Mouse (Mus musculus): Measurements from ENCODE around the gene Ahsg. TPM values are rescaled to one million over a fixed set of nuclear protein-coding genes. Genes with fewer than 3 reads are reported as not detected.
A peak's percentile ranks its signal among the peaks of the same experiment; 100 is the strongest.

The Ahsg gene
- polyA plus RNA-seq, 1 experiment from 2014 or later = 1.6 TPM

- Histone ChIP-seq H3K4me2 (replicated peaks; ENCODE audit: low read depth) (no peak overlapping the region), H3K4me1 (replicated peaks; ENCODE audit: control insufficient read depth, insufficient read depth, low read length) (no peaks in the 10 kb centered on the region), H3K9ac (ENCODE audit: low read depth, low read length) (no peak overlapping the region), H3K27ac (ENCODE audit: low read depth, low read length) (no peak overlapping the region), H3K4me3 (ENCODE audit: low read depth, low read length) (no peak overlapping the region), H3K36me3 (ENCODE audit: control insufficient read depth, insufficient read depth) (peaks cover 20% of the 10 kb centered on the region), H3K9me3 (ENCODE audit: control insufficient read depth) (no peaks in the 10 kb centered on the region), H3K27me3 (replicated peaks; ENCODE audit: control insufficient read depth, insufficient read depth, low read length) (no peaks in the 10 kb centered on the region)
- no peak for ATAC-seq
- TF ChIP-seq CTCF (IDR thresholded peaks at IDR 0.05; ENCODE audit: low read depth) = peak; percentile 77
- WGBS = 45% methylated on average over 9 of the region's 9 CpGs
These were observed 14.6 kb upstream of the Ahsg start for GRCm38 (mm10) chr16:22876218-22877043.

DNA sequence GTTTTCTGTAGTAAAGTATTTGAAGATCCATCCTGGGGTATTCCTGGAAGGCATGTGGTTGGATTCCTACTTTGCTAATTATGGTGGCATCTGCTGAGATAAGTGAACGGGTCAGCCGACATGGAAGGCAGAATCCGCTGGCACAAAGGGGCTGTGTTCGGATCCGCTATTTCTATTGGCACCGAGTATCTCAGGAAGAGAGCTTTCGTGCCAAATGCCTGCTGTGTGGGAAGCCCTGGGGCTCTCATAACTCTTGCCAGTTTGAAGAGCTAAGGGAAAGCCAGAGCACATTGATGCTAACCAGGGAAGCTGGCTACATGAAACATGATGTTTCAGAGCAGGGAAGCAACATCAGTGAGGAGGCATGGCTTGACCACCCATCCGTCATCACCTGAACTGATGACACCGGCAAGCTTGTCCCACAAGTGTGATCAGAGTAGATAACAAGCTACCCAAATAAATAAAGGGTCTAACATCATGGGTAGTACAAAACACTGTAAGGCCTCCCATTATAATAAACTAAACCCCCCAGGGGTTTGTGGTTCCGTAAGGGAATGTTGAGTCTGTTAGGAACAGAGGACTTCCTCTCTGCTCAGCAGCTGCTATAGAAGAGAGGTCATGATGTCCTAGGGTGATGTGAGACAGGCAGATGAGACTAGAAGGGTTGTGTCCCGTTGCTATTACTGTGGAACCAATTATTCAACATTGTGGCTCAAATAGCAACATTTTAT is 13.3 kb upstream of the Ahsg start:
- ATAC-seq = no peak
- no peaks in the 10 kb centered on the region for H3K9me3 ChIP-seq (ENCODE audit: control insufficient read depth)
- peaks cover 6% of the 10 kb centered on the region; the same call in 1 of the 2 replicates for H3K36me3 ChIP-seq (ENCODE audit: control insufficient read depth, insufficient read depth)
- no peak for TF ChIP-seq CTCF (IDR thresholded peaks at IDR 0.05; ENCODE audit: low read depth)
- H3K4me1 ChIP-seq (replicated peaks; ENCODE audit: control insufficient read depth, insufficient read depth, low read length) = no peaks in the 10 kb centered on the region
- H3K4me2 ChIP-seq (replicated peaks; ENCODE audit: low read depth) = no peak overlapping the region
- no peak overlapping the region for H3K27ac ChIP-seq (ENCODE audit: low read depth, low read length)
- 79% methylated on average over 11 of the region's 11 CpGs for WGBS
- H3K27me3 ChIP-seq (replicated peaks; ENCODE audit: control insufficient read depth, insufficient read depth, low read length) = no peaks in the 10 kb centered on the region
- no peak overlapping the region for H3K4me3 ChIP-seq (ENCODE audit: low read depth, low read length)
- no peak overlapping the region for H3K9ac ChIP-seq (ENCODE audit: low read depth, low read length)

GRCm38 (mm10) chr16:22878716-22879115 is 12.4 kb upstream of the Ahsg start:
- 79% methylated on average over 7 of the region's 7 CpGs for WGBS
- Histone ChIP-seq H3K4me1 (replicated peaks; ENCODE audit: control insufficient read depth, insufficient read depth, low read length) (no peaks in the 10 kb centered on the region), H3K9me3 (ENCODE audit: control insufficient read depth) (no peaks in the 10 kb centered on the region), H3K4me3 (ENCODE audit: low read depth, low read length) (no peak overlapping the region), H3K4me2 (replicated peaks; ENCODE audit: low read depth) (no peak overlapping the region), H3K36me3 (ENCODE audit: control insufficient read depth, insufficient read depth) (no peaks in the 10 kb centered on the region), H3K9ac (ENCODE audit: low read depth, low read length) (no peak overlapping the region), H3K27ac (ENCODE audit: low read depth, low read length) (no peak overlapping the region), H3K27me3 (replicated peaks; ENCODE audit: control insufficient read depth, insufficient read depth, low read length) (no peaks in the 10 kb centered on the region)
- ATAC-seq = no peak
- no peak for TF ChIP-seq CTCF (IDR thresholded peaks at IDR 0.05; ENCODE audit: low read depth)

DNA sequence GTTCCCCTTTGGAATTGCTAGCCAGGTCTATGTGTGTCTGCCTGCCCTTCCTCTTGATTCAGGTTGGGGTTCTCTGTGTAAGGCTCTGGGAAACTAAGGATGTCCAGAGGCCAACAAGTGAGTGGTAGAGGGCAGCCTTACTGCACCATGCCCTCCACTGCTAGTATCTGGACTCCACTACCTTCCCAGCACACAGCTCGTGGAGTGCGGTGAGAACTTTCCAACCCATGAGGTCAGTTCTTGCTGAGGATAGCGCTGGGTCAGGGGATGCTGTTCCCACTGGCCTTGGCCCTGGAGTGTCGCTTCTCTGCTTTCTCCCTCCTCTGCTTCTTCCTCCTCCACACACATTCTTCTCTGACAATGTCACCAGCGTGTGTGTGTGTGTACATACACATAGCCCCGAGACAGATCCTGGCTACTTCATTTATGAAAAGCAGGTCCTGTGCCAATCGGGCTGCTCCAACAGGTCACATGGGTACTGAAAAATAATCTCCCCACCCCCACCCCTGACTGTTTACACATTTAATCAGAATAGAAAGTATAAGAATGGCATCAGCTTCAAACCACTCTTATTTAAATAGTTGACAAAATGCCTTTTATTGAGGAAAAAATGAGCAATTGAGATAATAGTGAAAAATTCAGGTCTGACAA is 11.0 kb upstream of the Ahsg start:
- 67% methylated on average over 7 of the region's 7 CpGs for WGBS
- no peaks in the 10 kb centered on the region for H3K4me1 ChIP-seq (replicated peaks; ENCODE audit: control insufficient read depth, insufficient read depth, low read length)
- H3K27me3 ChIP-seq (replicated peaks; ENCODE audit: control insufficient read depth, insufficient read depth, low read length) = no peaks in the 10 kb centered on the region
- H3K4me2 ChIP-seq (replicated peaks; ENCODE audit: low read depth) = no peak overlapping the region
- H3K9me3 ChIP-seq (ENCODE audit: control insufficient read depth) = no peaks in the 10 kb centered on the region
- TF ChIP-seq CTCF (IDR thresholded peaks at IDR 0.05; ENCODE audit: low read depth) = no peak
- no peak overlapping the region for H3K27ac ChIP-seq (ENCODE audit: low read depth, low read length)
- no peaks in the 10 kb centered on the region for H3K36me3 ChIP-seq (ENCODE audit: control insufficient read depth, insufficient read depth)
- no peak for ATAC-seq
- no peak overlapping the region for H3K9ac ChIP-seq (ENCODE audit: low read depth, low read length)
- H3K4me3 ChIP-seq (ENCODE audit: low read depth, low read length) = no peak overlapping the region

GRCm38 (mm10) chr16:22880900-22881299 is 10.2 kb upstream of the Ahsg start:
- ATAC-seq = no peak
- H3K9me3 ChIP-seq (ENCODE audit: control insufficient read depth) = no peaks in the 10 kb centered on the region
- no peaks in the 10 kb centered on the region for H3K27me3 ChIP-seq (replicated peaks; ENCODE audit: control insufficient read depth, insufficient read depth, low read length)
- H3K36me3 ChIP-seq (ENCODE audit: control insufficient read depth, insufficient read depth) = no peaks in the 10 kb centered on the region
- no peak overlapping the region for H3K9ac ChIP-seq (ENCODE audit: low read depth, low read length)
- H3K4me3 ChIP-seq (ENCODE audit: low read depth, low read length) = no peak overlapping the region
- TF ChIP-seq CTCF (IDR thresholded peaks at IDR 0.05; ENCODE audit: low read depth) = no peak
- no peaks in the 10 kb centered on the region for H3K4me1 ChIP-seq (replicated peaks; ENCODE audit: control insufficient read depth, insufficient read depth, low read length)
- no peak overlapping the region for H3K27ac ChIP-seq (ENCODE audit: low read depth, low read length)
- no peak overlapping the region for H3K4me2 ChIP-seq (replicated peaks; ENCODE audit: low read depth)
- 36% methylated on average over 6 of the region's 6 CpGs for WGBS

DNA sequence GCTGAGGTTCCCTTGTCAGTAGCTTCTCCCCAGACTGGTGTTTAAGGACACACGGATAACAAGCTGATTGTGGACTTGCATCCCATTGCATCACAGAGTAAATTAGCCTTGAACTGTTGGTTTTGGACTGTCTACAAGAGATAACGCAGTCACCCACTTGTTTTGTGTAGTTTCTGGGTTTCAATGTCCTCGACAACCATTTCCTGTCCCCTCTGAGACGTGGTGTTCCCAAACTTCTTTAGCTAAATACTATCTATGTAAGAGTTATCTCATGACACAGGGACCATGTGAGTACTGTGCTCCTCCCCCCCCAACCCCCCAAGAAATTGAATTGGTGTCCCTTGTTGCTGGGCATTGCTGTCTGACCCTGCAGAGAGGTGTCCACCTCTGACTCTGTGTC is 9.6 kb upstream of the Ahsg start:
- H3K4me2 ChIP-seq (replicated peaks; ENCODE audit: low read depth) = no peak overlapping the region
- H3K36me3 ChIP-seq (ENCODE audit: control insufficient read depth, insufficient read depth) = no peaks in the 10 kb centered on the region
- no peak for ATAC-seq
- H3K9me3 ChIP-seq (ENCODE audit: control insufficient read depth) = no peaks in the 10 kb centered on the region
- H3K4me1 ChIP-seq (replicated peaks; ENCODE audit: control insufficient read depth, insufficient read depth, low read length) = no peaks in the 10 kb centered on the region
- no peak for TF ChIP-seq CTCF (IDR thresholded peaks at IDR 0.05; ENCODE audit: low read depth)
- WGBS = 57% methylated on average over 4 of the region's 4 CpGs
- no peak overlapping the region for H3K9ac ChIP-seq (ENCODE audit: low read depth, low read length)
- H3K27ac ChIP-seq (ENCODE audit: low read depth, low read length) = no peak overlapping the region
- no peaks in the 10 kb centered on the region for H3K27me3 ChIP-seq (replicated peaks; ENCODE audit: control insufficient read depth, insufficient read depth, low read length)
- H3K4me3 ChIP-seq (ENCODE audit: low read depth, low read length) = no peak overlapping the region

All from intestine, postnatal 0 days (tissue).